Mouse (Mus musculus) heart, embryonic 13.5 days (tissue): ENCODE data around the gene Camkk1. TPM values are rescaled to one million over a fixed set of nuclear protein-coding genes. Genes with fewer than 3 reads are reported as not detected.

ENCODE experiments used
- ATAC-seq: fragments of 200-750 bp; cut with Nextera tagmentation; 2 replicates; pipeline ENCODE4 v1.8.0; 2017; ENCODE audit warnings: moderate TSS enrichment; ENCODE audit not compliant: insufficient number of reproducible peaks, low FRiP score, low TSS enrichment; ENCODE audit errors: extremely low read depth
- H3K27ac ChIP-seq: fragments of 300-500 bp; sonication (generic); replicated peaks from 2 replicates; pipeline ENCODE4 v1.5.1; 2015; ENCODE audit warnings: moderate library complexity, mild to moderate bottlenecking, inconsistent platforms
- H3K27me3 ChIP-seq: fragments of 300-500 bp; sonication (generic); replicated peaks from 2 replicates; pipeline ENCODE4 v1.6.1; 2015; ENCODE audit warnings: mild to moderate bottlenecking, inconsistent platforms
- H3K36me3 ChIP-seq: fragments of 300-500 bp; sonication (generic); 2 replicates; pipeline ENCODE4 v1.6.1; 2015; ENCODE audit warnings: mild to moderate bottlenecking, inconsistent platforms
- H3K4me1 ChIP-seq: fragments of 300-500 bp; sonication (generic); 2 replicates; pipeline ENCODE4 v1.6.1; 2015; ENCODE audit warnings: inconsistent platforms
- H3K4me2 ChIP-seq: fragments of 300-500 bp; sonication (generic); 2 replicates; pipeline ENCODE4 v1.6.1; 2015; ENCODE audit warnings: inconsistent platforms, mild to moderate bottlenecking, moderate library complexity
- H3K4me3 ChIP-seq: fragments of 300-500 bp; sonication (generic); 2 replicates; pipeline ENCODE4 v1.5.1; 2015; ENCODE audit warnings: moderate library complexity, mild to moderate bottlenecking, inconsistent platforms
- H3K9ac ChIP-seq: fragments of 300-500 bp; sonication (generic); 2 replicates; pipeline ENCODE4 v1.6.1; 2015; ENCODE audit warnings: inconsistent platforms, mild to moderate bottlenecking, moderate library complexity
- H3K9me3 ChIP-seq: fragments of 300-500 bp; sonication (generic); 2 replicates; pipeline ENCODE4 v1.6.1; 2016; ENCODE audit warnings: inconsistent platforms
- WGBS: fragments of 180-500 bp; shearing (Covaris S2); methylation state at CpG from one replicate; pipeline ENCODE4 v1.1.7; 2015; ENCODE audit warnings: mixed read lengths; 5-methylcytosine and 5-hydroxymethylcytosine counted together
- polyA plus RNA-seq: library from polyadenylated mRNA; unstranded; fragments of >200 nt; fragmentation: Nextera tagmentation; extraction: Ambion mirVana; gene quantifications from 2 replicates; pipeline ENCODE4 v1.2.1, GENCODE M21; 2015

Gene Camkk1
- polyA plus RNA-seq, 1 experiment from 2014 or later = 2.2 TPM

- Histone ChIP-seq H3K9me3 (no peaks in the 10 kb centered on the region), H3K9ac (no peak overlapping the region), H3K36me3 (no peaks in the 10 kb centered on the region), H3K4me2 (no peak overlapping the region), H3K4me1 (peaks cover 25% of the 10 kb centered on the region), H3K27ac (no peak overlapping the region), H3K27me3 (peaks cover 26% of the 10 kb centered on the region; the same call in 1 of the 2 replicates), H3K4me3 (no peak overlapping the region)
- 46% methylated on average over 13 of the region's 13 CpGs for WGBS
- no peak for ATAC-seq
These were observed 21.1 kb upstream of the Camkk1 start for GRCm38 (mm10) chr11:72997529-72998326.

- H3K36me3 ChIP-seq = no peaks in the 10 kb centered on the region
- H3K9me3 ChIP-seq = no peaks in the 10 kb centered on the region
- no peak within 1 kb of the TSS for H3K27ac ChIP-seq
- 0 out of 2 replicates have a peak within 1 kb of the TSS, but pooled peaks have one; percentile 30 for H3K9ac ChIP-seq
- WGBS = 28% methylated on average over 8 of the region's 8 CpGs
- H3K4me3 ChIP-seq = no peak within 1 kb of the TSS
- ATAC-seq = no peak
- H3K4me2 ChIP-seq = no peak within 1 kb of the TSS
- H3K27me3 ChIP-seq = peaks cover 16% of the 10 kb centered on the region; the same call in 1 of the 2 replicates
- H3K4me1 ChIP-seq = peaks cover 25% of the 10 kb centered on the region
These were observed 20.0 kb upstream of the Camkk1 start, which contains the start of gene P2rx1 for GRCm38 (mm10) chr11:72998771-72999170. Gene P2rx1, plus strand, starts transcription at chr11:72999103.

DNA sequence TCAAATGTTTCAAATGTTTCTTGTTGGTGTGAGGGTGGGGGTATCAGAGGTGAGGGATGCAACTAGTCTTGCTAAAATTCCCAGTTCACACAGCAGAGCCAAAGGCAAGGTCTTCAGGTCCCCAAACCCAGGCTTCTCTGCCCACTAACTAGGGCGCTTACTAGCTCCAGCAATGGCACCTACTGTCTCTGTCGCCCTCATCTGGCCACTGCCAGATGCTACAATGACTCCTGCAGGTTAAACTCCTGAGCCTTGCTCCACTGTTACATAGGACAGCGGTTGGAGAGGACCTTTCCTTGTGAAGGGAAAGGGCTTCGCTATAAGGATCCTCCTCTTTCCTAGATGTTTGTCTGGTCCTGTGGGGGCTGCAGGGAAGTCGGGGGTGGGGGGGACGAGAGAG lies 17.8 kb upstream of the Camkk1 start:
- H3K9ac ChIP-seq = no peak overlapping the region
- H3K4me3 ChIP-seq = no peak overlapping the region
- peaks cover 29% of the 10 kb centered on the region for H3K4me1 ChIP-seq
- no peaks in the 10 kb centered on the region for H3K9me3 ChIP-seq
- H3K27me3 ChIP-seq = peaks cover 12% of the 10 kb centered on the region; the same call in 1 of the 2 replicates
- H3K36me3 ChIP-seq = no peaks in the 10 kb centered on the region
- WGBS = 9% methylated on average over 6 of the region's 6 CpGs
- no peak for ATAC-seq
- H3K27ac ChIP-seq = no peak overlapping the region
- no peak overlapping the region for H3K4me2 ChIP-seq

- no peak for ATAC-seq
- peak overlapping the region; percentile 68; the same call in 1 of the 2 replicates for H3K27ac ChIP-seq
These were observed 12.4 kb upstream of the Camkk1 start for GRCm38 (mm10) chr11:73006377-73006776.

DNA sequence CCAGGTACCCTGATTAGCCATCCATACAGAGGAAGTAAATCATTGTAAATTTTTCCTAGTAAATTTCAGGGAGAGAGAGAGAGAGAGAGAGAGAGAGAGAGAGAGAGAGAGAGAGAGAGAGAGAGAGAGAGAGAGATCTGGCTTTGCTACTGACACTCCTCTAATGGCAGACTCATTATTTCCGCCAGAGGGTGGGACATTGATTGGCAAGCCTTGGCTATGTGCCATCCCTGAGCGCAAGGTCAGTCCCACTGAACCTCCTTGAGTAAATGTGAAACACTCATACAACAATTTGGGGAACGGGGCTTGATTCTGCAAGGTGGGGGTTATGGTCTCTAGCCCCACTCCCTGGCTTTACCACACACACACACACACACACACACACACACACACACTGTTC lies 11.7 kb upstream of the Camkk1 start:
- H3K27me3 ChIP-seq = peaks cover 33% of the 10 kb centered on the region
- no peak overlapping the region for H3K27ac ChIP-seq
- H3K4me3 ChIP-seq = no peak overlapping the region
- no peaks in the 10 kb centered on the region for H3K9me3 ChIP-seq
- H3K4me1 ChIP-seq = peaks cover 32% of the 10 kb centered on the region
- ATAC-seq = no peak
- no peak overlapping the region for H3K4me2 ChIP-seq
- no peaks in the 10 kb centered on the region for H3K36me3 ChIP-seq
- no peak overlapping the region for H3K9ac ChIP-seq
- 42% methylated on average over 3 of the region's 3 CpGs for WGBS

More at GRCm38 (mm10) chr11:73006377-73006776, 12.4 kb upstream of the Camkk1 start:
- H3K4me2 ChIP-seq = no peak overlapping the region
- peaks cover 30% of the 10 kb centered on the region for H3K27me3 ChIP-seq
- H3K4me1 ChIP-seq = peaks cover 32% of the 10 kb centered on the region
- H3K36me3 ChIP-seq = no peaks in the 10 kb centered on the region
- H3K9me3 ChIP-seq = no peaks in the 10 kb centered on the region
- peak overlapping the region; percentile 64; the same call in 1 of the 2 replicates for H3K9ac ChIP-seq
- no peak overlapping the region for H3K4me3 ChIP-seq
- WGBS = 0% methylated on average over 2 of the region's 2 CpGs

GRCm38 (mm10) chr11:73007698-73008481 lies 10.9 kb upstream of the Camkk1 start:
- 45% methylated on average over 11 of the region's 11 CpGs for WGBS
- Histone ChIP-seq H3K27me3 (peaks cover 34% of the 10 kb centered on the region), H3K9ac (no peak overlapping the region), H3K4me2 (no peak overlapping the region), H3K27ac (no peak overlapping the region), H3K4me3 (no peak overlapping the region), H3K4me1 (peaks cover 32% of the 10 kb centered on the region), H3K9me3 (no peaks in the 10 kb centered on the region), H3K36me3 (no peaks in the 10 kb centered on the region)
- ATAC-seq = no peak

DNA sequence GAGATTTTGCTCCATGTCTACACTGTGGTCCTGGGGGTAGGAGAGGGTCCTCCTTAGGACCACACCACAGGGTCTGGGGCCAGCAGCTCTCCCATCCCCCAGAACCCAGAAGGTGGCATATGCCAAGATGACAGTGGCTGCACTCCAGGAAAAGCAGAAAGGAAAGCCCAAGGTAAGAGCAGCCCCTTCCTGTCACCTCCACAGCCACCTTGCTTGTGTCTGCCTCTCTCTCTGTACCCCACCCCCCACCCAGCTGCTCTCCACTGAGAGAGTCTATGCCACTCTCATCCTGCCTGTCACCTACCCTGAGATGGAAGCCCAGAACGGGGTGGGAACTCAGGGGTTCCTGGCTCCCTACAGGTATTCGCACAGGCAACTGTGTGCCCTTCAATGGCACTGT lies 10.0 kb upstream of the Camkk1 start:
- H3K36me3 ChIP-seq = no peaks in the 10 kb centered on the region
- WGBS = 58% methylated on average over 2 of the region's 2 CpGs
- H3K9ac ChIP-seq = no peak overlapping the region
- peaks cover 37% of the 10 kb centered on the region for H3K27me3 ChIP-seq
- no peak for ATAC-seq
- no peak overlapping the region for H3K27ac ChIP-seq
- no peak overlapping the region for H3K4me2 ChIP-seq
- H3K4me1 ChIP-seq = peaks cover 33% of the 10 kb centered on the region
- H3K4me3 ChIP-seq = no peak overlapping the region
- no peaks in the 10 kb centered on the region for H3K9me3 ChIP-seq

GRCm38 (mm10) chr11:73009531-73010274 lies 9.1 kb upstream of the Camkk1 start:
- Histone ChIP-seq H3K36me3 (no peaks in the 10 kb centered on the region), H3K4me3 (no peak overlapping the region), H3K9me3 (no peaks in the 10 kb centered on the region), H3K4me2 (no peak overlapping the region), H3K27ac (no peak overlapping the region), H3K9ac (no peak overlapping the region), H3K4me1 (peaks cover 40% of the 10 kb centered on the region), H3K27me3 (peaks cover 37% of the 10 kb centered on the region)
- 55% methylated on average over 13 of the region's 13 CpGs for WGBS
- no peak for ATAC-seq

DNA sequence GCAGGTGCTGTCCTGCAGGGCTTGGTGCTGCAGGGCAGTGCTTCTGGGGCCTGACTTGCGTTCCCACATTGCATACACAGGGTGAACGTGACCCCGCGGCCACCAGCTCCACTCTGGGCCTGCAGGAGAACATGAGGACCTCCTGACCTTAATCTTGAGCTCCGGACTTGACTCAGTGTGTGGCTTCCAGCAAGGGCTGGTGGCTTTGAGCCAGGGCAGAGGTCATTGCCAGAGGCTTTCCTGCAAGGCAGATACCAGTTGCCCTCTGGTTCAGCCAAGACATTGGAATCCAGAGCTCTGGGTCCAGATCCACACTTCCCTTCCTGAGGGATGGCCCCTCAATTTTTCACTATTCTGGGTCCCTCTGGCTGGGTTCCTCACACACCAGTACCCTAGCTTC lies 4.8 kb upstream of the Camkk1 start:
- Histone ChIP-seq H3K4me3 (no peak overlapping the region), H3K27me3 (peaks cover 57% of the 10 kb centered on the region)

DNA sequence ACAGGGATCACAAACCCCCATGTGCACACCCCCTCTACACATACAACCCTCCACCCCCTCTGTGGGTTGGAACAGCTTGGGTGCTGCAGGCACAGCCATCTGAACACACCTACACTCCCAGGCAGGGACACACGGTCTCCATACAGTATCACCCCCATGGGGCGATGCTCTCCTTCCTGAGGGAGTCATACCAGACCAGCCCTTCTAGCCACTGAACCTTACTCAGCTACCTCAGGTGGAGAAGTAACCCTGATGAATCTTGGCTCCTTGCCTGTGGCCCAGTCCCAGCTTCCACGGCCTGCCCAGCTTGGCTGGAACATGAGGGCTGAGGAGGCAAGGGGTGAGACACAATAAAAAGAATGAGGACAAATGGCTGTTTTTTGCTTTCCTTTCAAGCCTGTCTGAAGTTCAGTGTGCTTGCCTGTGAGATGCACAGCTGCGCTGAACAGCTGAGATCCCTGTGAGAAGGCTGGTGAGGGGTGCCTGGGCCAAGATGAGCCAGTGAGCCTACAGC lies 3.9 kb upstream of the Camkk1 start:
- Histone ChIP-seq H3K9me3 (no peaks in the 10 kb centered on the region), H3K27ac (no peak overlapping the region), H3K36me3 (no peaks in the 10 kb centered on the region), H3K4me2 (no peak overlapping the region), H3K27me3 (peaks cover 57% of the 10 kb centered on the region), H3K4me3 (no peak overlapping the region), H3K4me1 (peaks cover 27% of the 10 kb centered on the region), H3K9ac (no peak overlapping the region)
- 79% methylated on average over 4 of the region's 4 CpGs for WGBS
- ATAC-seq = no peak

More for the DNA sequence above, 4.8 kb upstream of the Camkk1 start:
- H3K4me2 ChIP-seq = no peak overlapping the region
- no peak for ATAC-seq
- peaks cover 19% of the 10 kb centered on the region; the same call in 1 of the 2 replicates for H3K4me1 ChIP-seq
- H3K27ac ChIP-seq = no peak overlapping the region
- no peak overlapping the region for H3K9ac ChIP-seq
- no peaks in the 10 kb centered on the region for H3K36me3 ChIP-seq
- WGBS = 63% methylated on average over 5 of the region's 5 CpGs
- H3K9me3 ChIP-seq = no peaks in the 10 kb centered on the region
